ENCODE assay signal across 31 mouse cellular contexts in genomic region chr14:99688415-99688814, GRCm38 (mm10).
"Had no signal": no experiment of that assay in that cellular context is flagged by ENCODE, and none has a peak within 500 bp of the region (broad histone marks: within the 10 kb centered on the region; RNA-seq: fewer than 3 reads in every experiment).

No protein-coding gene starts in this region.

- H3K27ac ChIP-seq: limb, embryonic 12.5 days; limb, embryonic 13.5 days; limb, embryonic 15.5 days; liver, embryonic 12.5 days; liver, embryonic 13.5 days; liver, embryonic 14.5 days; liver, embryonic 15.5 days; lung, embryonic 15.5 days; macrophage; midbrain, embryonic 10.5 days; midbrain, embryonic 12.5 days; midbrain, embryonic 13.5 days; midbrain, embryonic 15.5 days; neural tube, embryonic 12.5 days had no signal

- ATAC-seq: liver, embryonic 12.5 days; liver, postnatal 0 days; lung, postnatal 0 days; midbrain, embryonic 13.5 days; midbrain, embryonic 15.5 days; midbrain, embryonic 16.5 days had no signal

- H3K4me3 ChIP-seq: limb, embryonic 12.5 days; limb, embryonic 13.5 days; limb, embryonic 15.5 days; liver, embryonic 12.5 days; liver, embryonic 13.5 days; liver, embryonic 15.5 days; lung, embryonic 15.5 days; megakaryocyte, embryonic 14.5 days; midbrain, embryonic 10.5 days; midbrain, embryonic 12.5 days; midbrain, embryonic 13.5 days; midbrain, embryonic 15.5 days; myocyte; neural tube, embryonic 12.5 days had no signal

- H3K36me3 ChIP-seq: limb, embryonic 12.5 days; limb, embryonic 13.5 days; limb, embryonic 15.5 days; liver, embryonic 12.5 days; liver, embryonic 13.5 days; liver, embryonic 15.5 days; lung, embryonic 15.5 days; midbrain, embryonic 10.5 days; midbrain, embryonic 12.5 days; midbrain, embryonic 13.5 days; midbrain, embryonic 15.5 days; neural tube, embryonic 12.5 days had no signal

- DNase-seq: left cerebral cortex, postnatal 4 days; liver; liver, embryonic 13.5 days; liver, postnatal 0 days; lung, adult 18-20 months; lung, adult 2 months; lung, embryonic 14.5 days; lung, postnatal 10 days; lung, postnatal 14 days; lung, postnatal 36 days; lung, postnatal 4 days; midbrain, embryonic 14.5 days had no signal

- H3K4me1 ChIP-seq: limb, embryonic 12.5 days; limb, embryonic 13.5 days; limb, embryonic 15.5 days; liver, embryonic 12.5 days; liver, embryonic 13.5 days; liver, embryonic 15.5 days; lung, embryonic 15.5 days; megakaryocyte, embryonic 14.5 days; midbrain, embryonic 10.5 days; midbrain, embryonic 12.5 days; midbrain, embryonic 13.5 days; midbrain, embryonic 15.5 days; neural tube, embryonic 12.5 days had no signal

- H3K9ac ChIP-seq: limb, embryonic 12.5 days; limb, embryonic 13.5 days; limb, embryonic 15.5 days; liver, embryonic 12.5 days; liver, embryonic 13.5 days; liver, embryonic 14.5 days; liver, embryonic 15.5 days; liver, postnatal 0 days; lung, embryonic 14.5 days; lung, embryonic 15.5 days; midbrain, embryonic 12.5 days; midbrain, embryonic 13.5 days; midbrain, embryonic 15.5 days; neural tube, embryonic 12.5 days had no signal

- H3K27me3 ChIP-seq: limb, embryonic 12.5 days; limb, embryonic 13.5 days; limb, embryonic 15.5 days; liver, embryonic 12.5 days; liver, embryonic 13.5 days; liver, embryonic 15.5 days; lung, embryonic 15.5 days; megakaryocyte, embryonic 14.5 days; midbrain, embryonic 12.5 days; midbrain, embryonic 13.5 days; midbrain, embryonic 15.5 days; neural tube, embryonic 12.5 days had no signal

- H3K9me3 ChIP-seq: limb, embryonic 12.5 days; limb, embryonic 13.5 days; limb, embryonic 15.5 days; liver, embryonic 12.5 days; liver, embryonic 13.5 days; liver, embryonic 15.5 days; lung, embryonic 15.5 days; midbrain, embryonic 10.5 days; midbrain, embryonic 12.5 days; midbrain, embryonic 13.5 days; midbrain, embryonic 15.5 days; neural tube, embryonic 12.5 days had no signal

- H3K4me2 ChIP-seq: limb, embryonic 12.5 days; limb, embryonic 13.5 days; limb, embryonic 15.5 days; liver, embryonic 11.5 days; liver, embryonic 12.5 days; liver, embryonic 13.5 days; liver, embryonic 15.5 days; lung, embryonic 14.5 days; lung, embryonic 15.5 days; midbrain, embryonic 11.5 days; midbrain, embryonic 12.5 days; midbrain, embryonic 13.5 days; midbrain, embryonic 15.5 days; neural tube, embryonic 12.5 days had no signal
